Comparison of ENCODE assay signal across 8 mouse cellular contexts in genomic region chr7:46544195-46544641, GRCm38 (mm10).
DNase-seq lines count a peak whose midpoint lies in the region; ATAC-seq lines count a peak whose summit lies in the region.

No protein-coding gene starts in this region.

- H3K9me3 ChIP-seq in forebrain, embryonic 16.5 days (ENCODE audit: control insufficient read depth, low read length), result no peaks in the 10 kb centered on the region

- H3K36me3 ChIP-seq in forebrain, embryonic 16.5 days (ENCODE audit: control insufficient read depth, insufficient read depth), result no peaks in the 10 kb centered on the region

- peak; percentile 55 for DNase-seq in retina, postnatal 1 day
- DNase-seq in retina, embryonic 14.5 days (ENCODE audit: low spot score), result no peak
- DNase-seq in layer of hippocampus, postnatal 36 days, result peak; percentile 41 to 68
- peak; percentile 46 for DNase-seq in right cerebral cortex, postnatal 25 days
- no peak for DNase-seq in adipocyte (ENCODE audit: low spot score)
- DNase-seq in embryo, embryonic 10 days (ENCODE audit: low spot score), result no peak
- DNase-seq in kidney, postnatal 14 days, result no peak

- 47% methylated on average over 12 of the region's 12 CpGs for WGBS in forebrain, embryonic 16.5 days

- peak overlapping the region; percentile 39 for H3K27ac ChIP-seq in forebrain, embryonic 16.5 days (ENCODE audit: low read length)

- H3K27me3 ChIP-seq in forebrain, embryonic 16.5 days (replicated peaks; ENCODE audit: control insufficient read depth, insufficient read depth, low read length), result no peaks in the 10 kb centered on the region

- ATAC-seq in forebrain, embryonic 16.5 days, result peak; percentile 92

- H3K4me1 ChIP-seq in forebrain, embryonic 16.5 days (replicated peaks; ENCODE audit: control insufficient read depth, insufficient read depth, low read length), result peaks cover 10% of the 10 kb centered on the region

- H3K4me2 ChIP-seq in forebrain, embryonic 16.5 days (ENCODE audit: low read length), result no peak overlapping the region

- H3K4me3 ChIP-seq in forebrain, embryonic 16.5 days (replicated peaks; ENCODE audit: low read length), result no peak overlapping the region

- no peak overlapping the region for H3K9ac ChIP-seq in forebrain, embryonic 16.5 days (replicated peaks; ENCODE audit: low read depth, low read length)

Comparison
In these comparisons a context has a peak if more than half of its experiments do, and no peak if none do; other contexts are left out.
1. DNase-seq: peak in retina, postnatal 1 day (single experiment), layer of hippocampus, postnatal 36 days (2 of 2) and right cerebral cortex, postnatal 25 days (single experiment); none in retina, embryonic 14.5 days (single experiment), adipocyte (single experiment), embryo, embryonic 10 days (single experiment) and kidney, postnatal 14 days (single experiment).